Mouse (Mus musculus) T-cell, adult 2 months (primary cell): ENCODE results near the gene Rptor.
A peak's percentile ranks its signal among the peaks of the same experiment; 100 is the strongest.
"Not testable (repeated sequence)": the region's sequence is repeated elsewhere in the genome, so short reads cannot be mapped to it uniquely, and the experiment has no call there.

Experiments
- DNase-seq: peaks from one replicate; pipeline ENCODE4 v3.0.0; 2022; ENCODE audit warnings: low spot score

Gene Rptor

GRCm38 (mm10) chr11:119657534-119657933 is 54.8 kb downstream of the Rptor start:
- no peak for DNase-seq

DNA sequence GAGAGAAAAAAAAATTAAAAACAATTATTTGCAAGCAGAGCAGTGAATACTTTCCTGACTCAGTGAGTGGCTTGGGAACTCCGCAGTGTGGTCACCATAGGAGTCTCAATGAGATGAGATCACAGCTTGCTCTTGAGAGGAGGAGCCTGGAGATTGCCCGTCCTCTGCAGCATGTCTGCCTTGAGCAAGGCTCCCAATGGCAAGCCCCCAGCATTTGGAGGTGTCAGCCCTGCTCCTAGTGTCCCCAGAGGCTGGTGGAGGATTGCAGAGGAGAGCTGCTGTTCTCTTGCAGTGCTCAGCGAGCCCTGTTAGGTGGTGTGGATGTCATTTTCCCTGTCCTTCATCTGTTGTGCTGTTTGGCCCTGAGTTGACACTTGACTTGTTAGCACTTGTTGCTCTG is 56.6 kb downstream of the Rptor start:
- no peak for DNase-seq

GRCm38 (mm10) chr11:119661479-119661878 is 58.8 kb downstream of the Rptor start:
- DNase-seq, result not testable (repeated sequence)

DNA sequence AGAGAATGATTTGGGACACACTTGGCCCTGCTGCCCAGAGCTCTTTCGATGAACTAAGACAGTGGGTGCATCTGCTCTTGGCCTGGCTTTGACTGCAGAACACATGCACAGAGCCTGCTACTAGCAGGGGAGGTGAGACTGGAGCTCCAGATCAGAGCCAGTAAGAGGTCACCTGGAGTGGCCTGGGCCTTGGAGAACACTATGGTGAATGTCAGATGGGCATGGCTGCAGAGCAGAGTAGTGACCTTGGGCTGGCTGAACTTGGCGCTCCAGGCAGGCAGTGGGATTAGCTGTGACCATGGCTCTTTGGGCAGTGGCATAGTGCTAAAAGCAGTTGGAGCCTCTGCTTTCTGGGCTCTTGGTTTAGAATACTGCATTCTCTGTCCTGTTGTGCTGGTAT is 61.2 kb downstream of the Rptor start:
- DNase-seq, result no peak

GRCm38 (mm10) chr11:119664678-119665307 is 62.1 kb downstream of the Rptor start:
- no peak for DNase-seq

DNA sequence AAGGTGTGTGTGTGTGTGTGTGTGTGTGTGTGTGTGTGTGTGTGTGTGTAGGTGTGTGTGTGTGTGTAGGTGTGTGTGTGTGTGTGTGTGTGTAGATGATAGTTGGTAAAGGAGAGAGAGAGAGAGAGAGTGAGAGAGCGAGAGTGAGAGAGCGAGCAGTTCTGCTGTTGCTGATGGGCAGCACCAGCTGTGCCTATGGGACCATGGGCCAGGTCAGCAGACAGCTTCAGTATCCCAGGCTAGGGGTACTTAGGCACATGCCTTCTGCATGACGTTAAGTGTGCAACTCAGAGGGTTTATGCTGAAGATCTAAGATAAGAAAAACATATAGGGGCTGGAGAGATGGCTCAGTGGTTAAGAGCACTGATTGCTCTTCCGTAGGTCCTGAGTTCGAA is 62.6 kb downstream of the Rptor start:
- DNase-seq, result no peak

DNA sequence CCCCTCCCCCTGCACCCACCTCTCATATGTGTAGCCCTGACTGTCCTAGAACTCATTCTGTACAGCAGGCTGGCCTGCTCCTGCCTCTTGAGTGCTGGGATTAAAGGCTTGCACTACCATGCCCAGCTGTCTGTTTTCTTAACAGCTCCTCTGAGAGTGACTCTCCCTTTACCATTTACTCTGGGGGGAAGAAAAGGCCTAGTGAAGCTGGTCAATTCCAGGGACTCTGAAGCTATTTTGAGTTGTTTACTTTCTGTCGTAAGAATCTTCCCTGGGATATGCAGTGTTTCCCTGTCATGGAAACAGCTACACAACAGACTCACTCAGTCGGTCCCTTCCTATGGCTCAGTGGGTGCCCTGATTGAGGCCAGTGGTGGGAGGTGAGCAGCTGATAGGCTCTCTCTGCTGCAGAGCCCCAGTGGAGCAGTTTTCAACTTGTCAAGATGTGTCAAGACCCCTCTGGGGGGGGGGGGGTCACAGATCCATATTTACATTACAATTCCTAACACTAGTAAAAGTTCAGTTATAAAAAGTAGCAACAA is 63.9 kb downstream of the Rptor start:
- DNase-seq, result no peak

DNA sequence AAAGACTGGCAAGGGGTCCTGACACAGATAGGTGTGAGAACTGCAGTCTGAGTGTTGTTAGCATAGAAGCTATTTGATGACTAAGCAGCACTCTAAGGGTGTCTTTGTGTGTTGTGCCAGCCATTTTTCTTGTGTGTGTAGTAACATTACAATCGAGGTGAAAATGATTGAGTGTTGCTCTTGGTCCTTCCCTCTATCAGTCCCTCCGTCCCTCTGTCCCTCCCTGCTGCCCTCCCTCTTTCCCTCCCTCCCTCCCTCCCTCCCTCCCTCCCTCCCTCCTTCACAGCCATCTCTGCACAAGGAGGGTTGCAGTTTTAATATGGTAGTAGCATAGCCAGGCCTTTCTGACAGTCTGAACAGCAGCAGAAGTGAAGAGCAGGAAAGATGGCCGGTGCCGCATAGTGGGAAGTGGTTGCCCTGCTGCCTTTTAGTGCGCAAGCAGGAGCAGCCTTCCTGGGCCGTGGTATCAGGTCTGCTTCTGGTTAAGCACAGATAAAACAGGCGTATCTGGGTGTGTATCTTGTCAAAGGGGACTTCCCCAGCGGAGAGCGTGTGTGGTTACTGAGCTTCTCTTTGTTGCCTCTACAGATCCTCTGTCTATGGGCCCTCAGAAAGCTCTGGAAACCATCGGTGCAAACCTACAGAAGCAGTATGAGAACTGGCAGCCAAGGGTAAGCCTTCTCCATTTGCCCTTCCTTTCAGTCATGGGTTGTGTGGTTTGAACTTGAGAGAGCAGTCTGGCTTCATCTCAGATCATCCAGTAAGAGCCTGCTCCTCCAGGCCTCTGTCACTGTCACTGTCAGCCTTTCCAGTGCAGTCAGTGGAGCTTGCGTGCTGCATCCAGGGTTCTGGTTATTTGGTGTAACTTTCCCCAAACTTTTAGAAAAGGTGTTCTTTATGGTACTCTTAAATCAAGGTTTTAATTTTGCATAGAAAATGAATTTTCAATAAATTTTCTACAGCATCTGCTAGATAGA is 68.3 kb downstream of the Rptor start:
- peak; percentile 92 for DNase-seq

DNA sequence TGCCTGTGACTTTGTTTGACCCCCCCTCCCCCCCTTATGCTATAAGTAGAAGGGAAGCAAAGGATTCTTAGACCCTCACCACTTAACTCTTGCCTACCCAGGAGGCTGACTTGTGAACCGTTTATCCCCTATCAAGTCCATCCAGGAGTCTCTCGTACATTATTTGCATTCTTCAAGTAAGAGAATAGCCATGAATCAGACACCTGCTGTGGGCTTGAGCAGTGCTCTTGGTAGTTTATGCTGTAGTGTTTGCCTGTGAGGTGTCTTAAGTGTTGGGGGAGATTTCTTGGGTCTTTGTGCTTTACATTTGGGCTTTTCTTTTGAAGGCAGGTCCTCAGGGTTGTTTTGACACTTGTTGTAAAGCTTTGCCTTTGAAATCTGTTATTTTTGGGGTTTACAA is 69.3 kb downstream of the Rptor start:
- DNase-seq, result no peak

DNA sequence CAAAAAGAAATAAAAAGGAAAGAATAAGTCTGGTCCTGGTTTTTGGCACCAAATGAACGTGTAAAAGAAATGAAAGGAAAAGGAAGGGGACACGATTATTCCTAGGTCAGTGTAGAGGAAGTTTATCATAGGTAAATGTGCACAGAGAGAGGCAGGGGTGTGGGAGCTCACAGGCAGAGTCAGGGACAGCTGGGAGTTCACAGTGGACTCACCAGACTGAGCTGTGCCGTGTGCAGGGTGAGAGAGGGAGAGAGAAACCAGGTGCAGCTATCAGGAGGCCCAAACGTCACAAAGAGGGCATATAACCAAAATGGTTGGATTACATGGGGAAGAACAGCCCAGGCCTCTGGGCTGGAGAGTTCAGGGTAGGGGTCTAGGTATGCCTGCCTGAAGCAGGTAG is 70.1 kb downstream of the Rptor start:
- no peak for DNase-seq

DNA sequence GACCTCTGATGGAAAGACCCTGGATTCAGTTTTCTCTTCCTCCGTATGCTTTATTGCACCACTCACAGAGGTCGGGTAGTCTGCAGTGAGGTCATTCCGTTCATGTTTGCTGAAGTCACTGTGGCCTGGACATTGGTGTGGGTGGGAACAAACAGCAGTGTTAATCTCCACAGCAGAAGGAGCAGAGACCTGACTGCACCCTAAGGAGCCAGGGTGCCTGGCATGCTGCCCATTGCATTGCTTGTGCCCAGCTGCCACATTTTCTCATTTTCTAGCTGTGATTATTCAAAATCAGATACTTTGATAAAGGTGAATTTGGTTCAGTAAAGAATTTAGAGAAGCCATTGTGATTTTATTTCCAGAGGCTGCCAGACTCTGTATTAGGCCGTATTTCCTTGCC is 72.1 kb downstream of the Rptor start:
- no peak for DNase-seq

DNA sequence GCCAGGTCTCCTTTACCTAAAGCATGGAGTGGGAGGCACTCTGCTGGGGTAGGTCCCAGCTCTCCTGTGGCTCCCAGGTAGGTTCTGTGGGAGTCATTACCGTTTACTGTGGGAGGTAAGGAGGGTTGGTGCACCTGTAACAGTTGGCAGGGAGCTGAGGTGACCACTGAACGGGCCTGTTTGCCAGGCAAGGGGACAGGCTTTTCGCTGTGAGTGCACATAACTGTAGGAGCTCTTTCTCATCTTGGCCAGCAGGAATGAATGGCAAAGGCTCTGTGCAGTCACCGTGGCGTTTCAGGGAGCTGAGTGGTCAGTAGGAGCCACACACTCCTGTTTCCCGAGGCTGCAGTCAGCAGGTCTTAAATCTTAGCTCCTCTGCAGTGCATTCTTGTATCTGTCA is 72.8 kb downstream of the Rptor start:
- DNase-seq, result no peak

- DNase-seq, result peak; percentile 45
These were observed 74.2 kb downstream of the Rptor start for GRCm38 (mm10) chr11:119676751-119677411.

DNA sequence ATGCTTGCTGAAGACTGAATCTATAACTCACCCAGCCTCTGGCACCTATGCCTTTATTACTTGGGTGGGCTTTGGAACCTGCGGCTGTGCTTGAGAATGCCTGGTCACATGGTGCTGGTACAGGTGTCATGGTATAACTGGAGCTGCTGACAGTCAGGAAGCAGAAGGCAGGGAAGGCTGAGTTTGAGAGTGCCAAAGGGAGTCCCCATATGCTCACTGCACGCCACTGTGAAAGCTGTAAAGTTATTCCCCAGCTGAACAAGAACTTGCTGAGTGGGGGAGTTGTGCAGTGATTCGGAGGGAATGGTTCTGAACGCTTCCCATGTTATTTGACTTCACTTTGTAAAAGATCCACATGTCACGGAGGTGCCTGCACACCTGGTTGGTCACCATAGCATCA is 75.7 kb downstream of the Rptor start:
- DNase-seq, result no peak

- DNase-seq, result peak; percentile 17
These were observed 78.0 kb downstream of the Rptor start for GRCm38 (mm10) chr11:119680735-119681134.

GRCm38 (mm10) chr11:119682285-119682684 is 79.6 kb downstream of the Rptor start:
- peak; percentile 15 for DNase-seq

GRCm38 (mm10) chr11:119683796-119684195 is 81.1 kb downstream of the Rptor start:
- DNase-seq, result no peak

- DNase-seq, result no peak
These were observed 82.8 kb downstream of the Rptor start for GRCm38 (mm10) chr11:119685477-119685876.

GRCm38 (mm10) chr11:119685910-119686659 is 83.4 kb downstream of the Rptor start:
- DNase-seq, result no peak

DNA sequence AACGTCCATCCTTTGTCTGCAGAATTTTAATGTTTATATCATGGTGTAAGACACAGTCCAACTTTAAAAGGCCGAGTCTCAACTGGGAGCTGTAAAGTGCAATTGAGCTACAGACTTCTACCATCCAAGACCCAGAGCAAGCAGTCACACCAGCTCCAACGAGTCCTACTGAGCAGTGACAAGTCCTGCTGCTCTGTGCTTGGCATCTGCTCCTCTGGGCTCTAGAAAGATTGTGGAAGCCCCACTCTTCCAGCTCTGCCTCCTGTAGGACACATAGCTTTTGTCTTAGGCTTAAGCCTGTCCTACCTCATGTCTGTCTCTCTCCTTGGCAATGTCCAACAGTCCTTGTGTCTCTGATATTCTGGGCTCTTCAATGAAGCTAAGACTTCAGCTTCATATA is 84.6 kb downstream of the Rptor start:
- no peak for DNase-seq

DNA sequence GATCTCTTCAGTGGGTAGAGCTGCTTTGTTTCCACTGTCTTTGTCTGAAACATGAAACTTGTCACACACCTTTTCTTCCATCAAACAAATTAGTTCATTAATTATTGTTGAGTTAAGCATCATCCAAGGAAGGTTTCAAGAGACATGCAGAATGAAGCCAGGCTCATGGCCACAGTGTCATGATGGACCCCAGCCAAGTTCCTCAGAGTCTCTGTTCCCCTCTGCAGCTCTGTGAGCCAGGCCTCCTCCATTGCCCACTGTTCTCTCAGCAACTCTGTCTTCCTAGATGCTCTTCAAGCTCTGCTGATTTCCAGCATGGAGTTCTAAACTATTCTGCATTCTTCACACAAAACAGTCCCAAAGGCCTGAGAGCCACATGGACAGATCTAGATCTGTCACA is 85.3 kb downstream of the Rptor start:
- DNase-seq, result no peak

GRCm38 (mm10) chr11:119689936-119690335 is 87.2 kb downstream of the Rptor start:
- no peak for DNase-seq
